Mouse (Mus musculus): ENCODE data around the gene Peg3. TPM values are rescaled to one million over a fixed set of nuclear protein-coding genes. Genes with fewer than 3 reads are reported as not detected.
"Not testable (repeated sequence)": the region's sequence is repeated elsewhere in the genome, so short reads cannot be mapped to it uniquely, and the experiment has no call there.

The Peg3 gene
- total RNA-seq (2015; ENCODE audit: low replicate concordance) (not detected in 2 replicates), total RNA-seq (2017; ENCODE audit: low replicate concordance) (not detected in 2 replicates)

DNA sequence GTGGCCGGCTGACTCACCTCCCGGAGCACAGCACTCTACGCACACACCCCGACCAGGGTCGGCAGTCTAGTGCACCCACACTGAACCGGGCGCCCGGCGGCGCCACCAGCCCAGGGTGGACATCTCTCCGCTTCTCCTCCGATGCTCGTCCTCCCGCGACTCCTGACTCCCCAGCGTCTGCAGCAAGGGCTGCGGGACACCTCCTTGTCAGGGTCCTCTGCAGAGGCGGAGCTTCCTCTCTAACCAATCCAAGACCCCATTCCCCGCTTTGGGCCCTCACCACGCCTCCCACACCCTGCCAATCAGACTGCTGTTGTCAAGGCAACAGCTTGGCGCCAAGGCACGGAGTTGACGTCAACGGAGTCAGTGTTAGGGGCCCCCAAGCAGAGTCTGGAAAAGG lies at the start of gene Peg3, which contains the start of gene Usp29:
TSS of gene Peg3 (minus strand) at position 191 of the 400 bp plus-strand sequence.
TSS of gene Usp29 (plus strand) at position 338 of the 400 bp plus-strand sequence.
- ATAC-seq (replicated peaks; ENCODE audit: low FRiP score, poor library complexity, severe bottlenecking) = no peak

DNA sequence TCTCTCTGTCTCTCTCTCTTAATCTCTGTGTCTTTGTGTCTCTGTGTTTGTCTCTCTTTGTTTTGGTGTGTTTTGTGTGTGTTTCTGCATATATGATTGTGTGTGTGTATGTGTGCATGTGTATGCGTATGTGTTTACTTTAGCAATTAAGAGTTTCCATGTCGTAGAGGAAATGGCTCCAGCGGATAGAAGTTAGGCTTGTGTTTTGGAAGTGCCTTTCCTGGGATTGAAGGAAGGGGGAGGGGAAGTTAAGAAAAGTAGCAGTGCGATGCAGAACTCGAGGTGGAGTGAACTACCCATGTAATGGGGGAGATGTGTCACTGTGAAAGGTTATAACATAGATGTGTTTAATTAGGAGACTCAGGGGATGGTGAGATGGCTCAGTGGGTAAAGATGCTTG lies 48.9 kb upstream of the Peg3 start:
- ATAC-seq (replicated peaks; ENCODE audit: low FRiP score, poor library complexity, severe bottlenecking) = no peak

DNA sequence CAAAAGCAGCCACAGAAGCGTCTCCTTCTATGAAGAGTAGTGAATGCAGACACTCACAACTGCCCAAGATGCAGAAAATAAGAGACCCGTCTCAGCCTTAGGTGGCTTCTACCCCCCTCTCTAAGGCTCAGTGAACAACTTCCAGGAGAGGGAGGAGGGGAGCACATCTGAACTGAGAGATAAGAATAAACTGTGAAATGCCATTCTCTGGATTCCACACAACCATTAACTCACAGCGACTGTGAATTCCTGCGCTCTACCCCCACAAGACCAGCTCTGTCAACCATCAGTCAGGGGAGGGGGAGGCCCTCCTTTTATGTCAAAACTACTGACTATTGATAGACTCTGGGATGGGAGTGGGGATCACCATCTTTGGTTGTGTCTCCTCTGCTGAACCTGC lies 47.5 kb upstream of the Peg3 start:
- ATAC-seq (replicated peaks; ENCODE audit: low FRiP score, poor library complexity, severe bottlenecking) = no peak

DNA sequence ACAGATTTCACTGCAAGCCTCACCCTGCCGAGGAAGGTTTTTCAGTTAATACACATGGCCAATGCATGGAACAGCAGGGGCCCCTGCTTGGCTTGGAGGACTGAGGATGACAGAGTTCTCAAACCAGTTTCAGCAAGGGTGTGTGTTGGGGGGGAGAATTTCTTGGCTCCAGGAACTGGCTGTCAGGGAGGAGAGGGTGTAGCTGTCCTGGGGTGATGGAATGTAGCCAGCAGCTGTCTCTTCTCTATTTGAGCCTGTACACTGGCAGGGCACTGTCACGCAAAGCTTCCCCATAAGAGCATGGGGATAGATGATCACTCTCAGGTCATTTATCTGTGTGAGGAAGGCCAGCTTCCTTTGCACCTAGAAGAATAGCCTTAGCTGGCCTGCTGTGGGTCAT lies 46.9 kb upstream of the Peg3 start:
- no peak for ATAC-seq (replicated peaks; ENCODE audit: low FRiP score, poor library complexity, severe bottlenecking)

DNA sequence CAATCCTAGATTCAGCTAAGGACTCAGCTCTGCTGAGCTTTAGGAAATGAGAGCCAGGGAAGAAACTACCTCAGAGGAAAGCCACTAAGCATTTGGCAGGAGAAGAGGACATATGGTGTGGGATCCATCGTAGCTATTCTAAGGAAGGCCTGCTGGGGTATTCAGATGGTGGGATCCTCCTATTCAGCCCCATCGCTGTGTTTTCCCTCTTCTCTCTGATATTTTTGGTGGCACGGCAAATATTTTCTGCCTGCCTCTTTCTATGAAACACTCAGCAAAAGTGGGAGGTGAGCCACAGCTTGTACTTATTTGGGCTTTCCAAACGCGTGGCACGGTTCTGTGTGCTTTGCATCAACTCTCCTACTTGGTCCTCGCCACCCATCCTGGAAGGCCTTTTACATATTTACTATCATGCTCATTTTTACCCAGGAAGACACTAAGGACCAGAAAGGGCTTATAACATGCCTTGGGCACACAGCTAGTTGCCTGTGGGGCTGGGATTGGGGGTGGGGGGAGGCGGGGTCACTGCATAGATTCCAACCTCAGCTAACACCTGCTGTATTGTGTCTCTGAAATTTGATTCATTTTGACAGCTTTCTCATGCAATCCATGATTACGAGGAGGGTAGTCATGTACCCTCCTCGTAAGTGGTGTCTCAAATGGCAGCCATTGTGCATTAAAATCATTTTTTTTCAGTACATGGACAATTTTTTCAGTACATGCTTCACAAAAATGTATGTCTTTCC lies 46.3 kb upstream of the Peg3 start:
- ATAC-seq (replicated peaks; ENCODE audit: low FRiP score, poor library complexity, severe bottlenecking) = no peak

DNA sequence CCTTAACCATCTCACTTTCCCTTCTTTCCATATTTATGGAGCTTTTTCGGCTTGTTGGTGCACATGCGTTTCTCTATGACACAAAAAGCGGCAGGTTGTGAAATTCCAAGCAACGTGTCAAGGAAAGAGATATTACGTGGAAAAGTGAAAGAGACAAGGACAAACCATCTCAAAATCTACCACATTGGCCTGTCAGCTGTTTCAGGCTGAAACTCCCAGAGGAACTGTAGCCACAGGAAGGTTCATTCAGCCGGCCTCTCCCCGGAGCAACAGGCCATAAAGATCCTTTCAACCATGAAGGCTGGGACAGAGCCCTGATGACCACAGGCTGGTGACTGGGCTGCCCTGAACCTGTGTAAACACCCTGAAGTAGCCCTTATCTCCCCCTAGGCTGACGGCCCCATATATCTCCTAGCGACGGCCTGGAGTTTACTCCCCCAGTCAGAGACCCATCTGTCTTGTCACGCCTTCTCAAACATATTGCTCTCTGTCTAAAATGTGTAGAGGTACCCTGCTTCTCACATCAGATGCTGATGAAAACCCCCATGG lies 43.7 kb upstream of the Peg3 start:
- ATAC-seq (replicated peaks; ENCODE audit: low FRiP score, poor library complexity, severe bottlenecking) = not testable (repeated sequence)

DNA sequence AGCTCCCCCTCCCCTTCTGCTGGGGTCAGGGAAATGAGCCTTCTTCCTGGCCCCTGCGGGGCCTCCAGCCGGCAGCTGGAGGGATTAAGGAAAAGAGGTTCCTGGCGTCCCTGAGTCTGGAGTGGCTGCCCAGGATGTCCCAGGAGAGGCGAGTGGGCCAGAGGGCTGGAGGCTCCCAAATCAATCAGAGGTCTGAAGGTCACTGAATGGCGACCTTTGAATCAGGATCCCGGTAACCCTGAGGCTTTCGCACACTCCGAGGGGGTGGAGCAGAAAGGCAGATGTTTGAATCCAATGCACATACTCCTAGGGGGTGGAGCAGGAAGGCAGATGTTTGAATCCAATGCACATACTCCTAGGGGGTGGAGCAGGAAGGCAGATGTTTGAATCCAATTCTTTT lies 40.1 kb upstream of the Peg3 start:
- no peak for ATAC-seq (replicated peaks; ENCODE audit: low FRiP score, poor library complexity, severe bottlenecking)

DNA sequence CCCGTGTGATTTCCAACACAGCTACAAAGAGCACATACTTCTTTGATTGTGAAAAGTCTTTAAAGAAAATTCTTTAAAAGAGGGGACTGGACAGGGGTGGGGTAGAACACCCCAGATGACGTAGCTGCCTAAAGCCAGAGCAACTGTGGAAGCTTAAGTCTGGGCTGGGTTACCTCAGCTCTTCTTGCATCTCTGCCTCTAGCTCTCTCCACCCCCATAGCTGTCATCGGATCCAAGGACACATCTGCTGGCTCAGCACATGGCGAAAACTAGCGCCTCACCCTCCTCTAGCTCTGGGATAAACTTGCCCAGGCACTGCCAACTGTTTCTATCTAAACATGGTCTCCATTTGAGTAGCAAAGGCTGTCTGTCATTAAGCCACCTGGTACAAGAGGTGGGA lies 35.0 kb upstream of the Peg3 start:
- ATAC-seq (replicated peaks; ENCODE audit: low FRiP score, poor library complexity, severe bottlenecking) = no peak

DNA sequence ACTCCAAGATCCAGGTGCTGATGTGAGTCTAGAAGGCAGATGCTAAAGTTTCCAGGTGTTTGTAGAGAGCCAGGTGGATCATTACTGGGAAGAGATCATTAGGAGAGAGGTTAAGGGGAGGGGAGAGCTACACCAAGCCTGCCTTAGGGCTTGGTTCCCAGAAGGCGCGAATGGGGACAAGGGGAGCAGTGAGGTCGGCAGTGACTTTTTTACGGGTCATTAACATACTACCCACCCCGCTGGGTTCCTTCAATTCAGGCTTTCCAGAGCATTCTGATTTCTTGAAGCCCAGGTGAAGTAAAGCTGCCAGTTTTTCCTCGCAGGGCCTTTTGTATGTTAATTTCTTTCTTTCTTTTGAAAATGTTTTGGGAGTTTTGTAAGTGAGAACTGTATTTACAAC lies 29.9 kb upstream of the Peg3 start:
- ATAC-seq (replicated peaks; ENCODE audit: low FRiP score, poor library complexity, severe bottlenecking) = no peak

DNA sequence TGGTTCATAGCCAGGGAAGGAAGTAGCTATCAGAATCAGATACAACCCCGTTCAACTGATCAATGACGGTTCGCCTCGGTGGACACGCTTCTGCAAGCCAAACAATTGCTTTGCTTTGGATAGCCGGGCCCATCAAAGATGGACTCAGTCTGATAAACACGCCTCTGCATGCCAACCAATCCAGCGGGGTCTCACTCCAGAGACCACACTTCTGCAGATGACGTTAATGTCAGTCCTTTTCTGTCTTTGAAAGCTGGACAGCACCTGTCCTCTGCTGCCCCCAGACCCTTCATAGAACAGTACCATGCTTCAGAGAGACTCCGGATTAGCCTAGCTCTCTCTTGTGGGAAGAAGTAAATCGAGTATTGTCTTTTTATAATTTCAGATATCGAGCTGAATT lies 29.5 kb upstream of the Peg3 start:
- ATAC-seq (replicated peaks; ENCODE audit: low FRiP score, poor library complexity, severe bottlenecking) = no peak

DNA sequence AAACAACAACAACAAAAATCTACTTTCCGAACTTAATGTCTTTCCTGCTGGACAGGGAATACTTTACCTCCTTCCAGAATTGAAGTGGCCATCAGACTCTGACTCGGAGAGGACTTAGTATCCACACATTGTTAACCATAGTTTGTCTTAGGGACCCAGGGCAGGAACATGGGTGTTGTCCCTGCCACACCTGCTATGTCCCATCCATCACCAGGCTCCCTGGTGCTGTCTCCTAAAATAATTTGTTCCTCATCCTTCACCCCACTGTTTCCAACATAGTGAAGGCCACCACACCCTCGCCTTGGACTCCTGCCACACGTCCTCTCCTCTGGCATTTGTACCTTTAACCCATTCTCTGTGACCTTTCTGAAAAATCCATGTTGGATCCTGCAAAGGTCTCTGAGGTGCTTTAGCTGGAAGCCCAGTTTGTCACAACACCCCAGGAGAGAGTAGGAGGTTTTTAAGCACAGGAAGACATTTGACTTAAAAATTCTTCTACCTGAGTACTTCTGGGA lies 26.6 kb upstream of the Peg3 start:
- ATAC-seq (replicated peaks; ENCODE audit: low FRiP score, poor library complexity, severe bottlenecking) = no peak

DNA sequence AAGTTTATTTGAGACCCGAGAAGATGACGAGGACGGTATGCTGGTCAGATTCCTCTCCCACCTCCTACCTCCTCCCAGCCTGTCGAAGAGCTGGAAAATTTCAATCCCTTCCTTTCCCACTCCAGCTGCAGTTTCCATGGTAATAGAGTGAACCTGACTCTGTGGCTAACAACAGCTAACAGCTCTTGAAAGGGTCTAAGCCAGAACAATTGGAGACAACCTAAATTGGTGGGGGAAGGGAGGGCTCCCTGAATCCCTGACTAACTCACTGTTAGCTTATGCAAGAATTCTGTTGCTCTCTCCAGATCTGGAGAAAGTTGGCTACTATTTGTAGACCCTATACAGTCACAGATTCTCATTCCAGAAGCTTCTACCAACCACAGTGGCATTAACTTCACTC lies 23.2 kb upstream of the Peg3 start:
- ATAC-seq (replicated peaks; ENCODE audit: low FRiP score, poor library complexity, severe bottlenecking) = no peak

DNA sequence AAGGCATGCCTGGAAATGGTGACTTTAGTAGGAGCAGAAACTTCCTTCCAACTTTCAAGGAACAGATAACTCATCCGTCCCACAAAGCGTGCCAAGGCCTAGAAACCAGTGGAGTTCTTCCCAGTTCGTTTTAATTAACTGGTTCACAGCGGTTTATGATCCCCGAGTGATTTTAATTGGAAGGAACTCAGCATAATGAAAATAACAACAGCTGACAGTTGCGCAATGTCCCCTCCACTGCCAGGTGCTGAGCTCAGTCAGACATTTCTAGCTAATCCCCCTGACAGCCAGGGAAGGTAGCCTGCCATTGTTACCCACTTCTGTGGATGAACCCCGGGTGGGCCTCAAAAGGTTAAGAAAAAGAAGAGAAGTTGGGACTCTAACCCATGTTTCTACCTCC lies 19.0 kb upstream of the Peg3 start:
- no peak for ATAC-seq (replicated peaks; ENCODE audit: low FRiP score, poor library complexity, severe bottlenecking)

DNA sequence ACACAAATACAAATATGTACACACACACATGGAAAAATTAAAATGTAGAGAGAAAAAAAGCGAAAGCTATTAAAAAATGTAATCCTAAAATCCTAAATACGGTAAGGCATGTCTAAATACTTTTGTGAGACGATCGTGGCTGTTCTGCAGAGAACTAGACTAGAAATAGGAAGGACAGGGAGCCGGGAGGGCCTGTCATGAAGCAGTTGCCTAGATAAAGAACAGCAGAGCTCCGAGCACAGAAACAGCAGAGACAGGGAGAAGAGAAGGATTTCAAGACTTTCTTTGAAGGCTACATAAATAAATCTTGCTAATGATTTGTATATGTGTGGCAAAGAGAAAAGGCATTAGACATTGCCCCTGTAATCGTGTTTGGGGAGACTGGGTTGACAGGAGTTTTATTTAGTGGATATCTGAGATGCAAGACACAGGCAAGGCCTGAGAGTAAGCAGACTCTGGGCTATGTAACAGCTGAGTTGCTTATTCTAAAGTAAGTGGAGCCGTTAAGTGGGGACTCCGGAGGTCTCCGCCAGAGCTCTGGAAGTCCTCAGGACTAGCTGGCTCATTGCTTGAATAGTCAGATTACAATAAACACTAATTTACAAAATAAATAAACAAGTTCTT lies 14.2 kb upstream of the Peg3 start:
- no peak for ATAC-seq (replicated peaks; ENCODE audit: low FRiP score, poor library complexity, severe bottlenecking)

DNA sequence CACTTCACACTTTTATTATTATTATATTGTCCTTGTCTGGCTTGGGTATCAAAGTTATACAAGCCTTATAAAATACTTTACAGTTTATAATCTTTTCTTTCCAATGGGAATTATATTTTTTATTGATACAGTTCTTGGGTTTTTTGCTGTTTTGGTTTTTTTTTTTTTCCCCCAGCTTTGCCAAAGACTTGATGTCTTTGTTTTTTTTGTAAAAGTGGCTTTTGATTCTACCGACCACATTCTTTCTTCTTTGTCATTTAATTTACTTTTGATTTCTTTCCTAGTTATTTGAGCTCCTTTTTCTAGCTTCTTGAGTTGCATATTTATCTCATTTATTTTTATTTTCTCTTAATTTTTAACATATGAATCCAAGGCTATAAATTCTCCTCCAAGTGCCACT lies 5.8 kb upstream of the Peg3 start:
- no peak for ATAC-seq (replicated peaks; ENCODE audit: low FRiP score, poor library complexity, severe bottlenecking)

DNA sequence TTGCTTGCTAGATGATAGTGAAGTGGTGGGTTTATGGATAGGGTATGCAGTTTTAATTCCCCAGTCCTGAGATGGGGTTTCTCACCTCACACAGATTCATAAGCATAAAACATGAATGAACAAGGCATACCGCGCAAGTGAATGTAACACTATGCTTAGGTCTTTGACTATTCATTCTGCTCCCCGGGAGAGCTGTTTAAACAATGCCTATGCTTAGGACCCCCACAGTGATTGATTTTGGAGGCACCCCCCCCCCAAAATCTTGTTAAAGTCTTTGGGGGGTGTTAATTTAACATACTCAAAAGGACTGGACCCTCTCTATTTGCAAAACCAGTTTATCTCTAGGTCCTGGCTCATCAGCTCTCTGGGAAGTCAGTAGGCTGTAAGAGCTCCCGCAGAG lies 1.7 kb upstream of the Peg3 start:
- no peak for ATAC-seq (replicated peaks; ENCODE audit: low FRiP score, poor library complexity, severe bottlenecking)

DNA sequence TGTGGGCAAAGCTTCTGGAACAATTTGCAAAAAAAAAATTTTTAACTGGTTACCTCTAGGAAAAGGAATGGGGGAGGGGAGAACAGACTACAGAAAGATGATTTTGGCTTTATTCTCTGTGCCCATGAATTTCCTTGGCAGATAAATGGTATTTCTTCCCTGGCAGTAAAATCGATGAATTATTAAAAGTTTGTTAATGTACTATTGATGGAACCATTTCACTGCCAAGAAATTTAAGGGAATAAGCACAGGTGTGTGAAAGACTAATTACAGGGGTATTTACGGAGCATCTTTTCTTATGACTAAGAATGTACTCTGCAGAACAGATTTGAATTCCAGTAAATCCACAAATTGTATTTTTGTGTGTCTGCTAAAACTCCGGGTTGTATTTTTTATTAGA lies 1.1 kb upstream of the Peg3 start:
- no peak for ATAC-seq (replicated peaks; ENCODE audit: low FRiP score, poor library complexity, severe bottlenecking)

DNA sequence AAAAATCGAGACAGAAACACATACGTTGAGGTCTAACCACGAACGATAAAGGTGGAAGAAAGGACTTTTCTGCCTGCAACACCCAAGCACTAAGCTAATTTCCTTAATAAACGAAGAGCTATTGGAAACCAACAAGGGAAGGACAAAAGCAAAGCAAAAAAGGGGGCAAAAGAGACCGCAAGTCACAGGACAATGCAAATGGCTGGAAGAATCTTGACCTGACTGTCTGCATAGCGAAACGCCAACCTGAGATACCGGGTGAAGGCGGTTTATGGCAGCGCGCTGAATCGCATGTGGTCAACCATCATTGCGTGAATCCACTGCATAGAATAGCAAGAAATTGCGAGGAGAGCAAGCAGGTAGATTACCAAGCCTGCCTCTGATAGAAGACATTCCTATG lies 570 bp upstream of the Peg3 start:
- ATAC-seq (replicated peaks; ENCODE audit: low FRiP score, poor library complexity, severe bottlenecking) = no peak

DNA sequence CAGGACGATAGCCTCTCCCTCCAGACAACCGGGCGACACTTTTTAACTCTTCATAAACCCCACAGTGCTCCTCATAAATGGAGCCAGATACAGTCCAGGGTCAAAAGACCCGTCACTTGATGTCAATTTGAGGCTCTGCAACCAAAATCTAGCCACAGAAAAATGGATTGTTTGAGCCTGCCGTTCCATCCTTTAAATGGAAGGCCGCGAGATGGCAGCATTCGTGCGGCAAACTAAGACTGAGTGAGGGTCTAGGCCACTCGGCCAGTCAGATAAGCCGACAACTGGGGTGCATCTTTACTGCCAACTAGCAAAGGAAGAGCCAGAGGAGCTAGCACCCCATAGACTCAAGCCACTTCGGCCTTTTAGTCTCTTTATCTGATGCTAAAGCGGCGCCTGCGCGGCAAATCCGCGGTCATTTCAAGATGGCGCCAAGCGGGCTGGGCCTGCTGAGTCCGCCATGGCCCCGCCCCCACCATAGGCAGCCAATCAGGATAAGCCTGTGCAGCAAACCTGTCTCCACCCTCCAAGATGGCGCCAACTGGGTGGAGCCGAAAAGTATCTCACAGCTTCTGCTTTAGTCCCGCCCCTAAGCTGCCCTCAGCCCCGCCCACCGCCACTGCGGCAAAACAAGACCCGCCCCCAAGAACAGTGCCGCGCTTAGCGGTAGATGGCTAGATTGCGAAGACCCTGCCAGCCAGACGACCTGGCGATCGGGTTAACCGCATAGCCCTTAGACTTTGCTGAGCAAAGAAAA lies 992 bp downstream of the Peg3 start:
- ATAC-seq (replicated peaks; ENCODE audit: low FRiP score, poor library complexity, severe bottlenecking) = no peak

DNA sequence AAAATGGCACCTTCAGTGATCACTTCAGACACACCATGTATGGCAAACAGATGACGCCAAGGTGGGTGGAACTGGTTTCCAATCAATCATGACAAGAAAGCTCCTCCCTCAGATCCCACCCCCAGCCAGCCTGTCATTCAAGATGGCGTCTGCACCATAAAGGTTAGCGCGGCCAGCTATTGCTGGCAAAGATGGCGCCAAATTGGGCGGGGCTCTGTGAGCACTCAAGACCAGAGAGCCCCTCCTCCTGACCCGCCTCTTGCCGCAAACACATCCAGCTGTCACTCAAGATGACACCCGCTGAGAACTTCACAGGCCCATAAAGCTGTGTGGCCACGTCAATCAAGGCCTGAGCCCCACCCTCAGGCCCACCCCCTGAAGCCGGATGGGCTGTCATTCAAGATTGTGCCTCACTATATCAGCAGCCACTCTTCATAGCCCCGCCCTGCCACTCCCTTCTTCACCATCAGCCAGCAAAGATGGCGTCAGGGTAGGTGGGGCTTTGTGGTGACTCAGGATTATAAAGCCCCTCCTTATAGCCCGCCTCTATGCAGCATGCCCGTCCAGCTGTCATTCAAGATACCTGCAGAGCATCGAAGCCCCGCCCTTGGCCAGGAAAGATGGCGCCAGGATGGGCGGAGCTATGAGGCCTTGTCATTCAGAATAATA lies 1.8 kb downstream of the Peg3 start:
- no peak for ATAC-seq (replicated peaks; ENCODE audit: low FRiP score, poor library complexity, severe bottlenecking)

Measured in erythroblast, adult 5-6 weeks (primary cell).